Mouse (Mus musculus): ENCODE measurements around the gene Draxin. TPM values are rescaled to one million over a fixed set of nuclear protein-coding genes. Genes with fewer than 3 reads are reported as not detected.

Gene Draxin
- total RNA-seq, 2 experiments from 2014 or later: 0.07 to 0.08 TPM

DNA sequence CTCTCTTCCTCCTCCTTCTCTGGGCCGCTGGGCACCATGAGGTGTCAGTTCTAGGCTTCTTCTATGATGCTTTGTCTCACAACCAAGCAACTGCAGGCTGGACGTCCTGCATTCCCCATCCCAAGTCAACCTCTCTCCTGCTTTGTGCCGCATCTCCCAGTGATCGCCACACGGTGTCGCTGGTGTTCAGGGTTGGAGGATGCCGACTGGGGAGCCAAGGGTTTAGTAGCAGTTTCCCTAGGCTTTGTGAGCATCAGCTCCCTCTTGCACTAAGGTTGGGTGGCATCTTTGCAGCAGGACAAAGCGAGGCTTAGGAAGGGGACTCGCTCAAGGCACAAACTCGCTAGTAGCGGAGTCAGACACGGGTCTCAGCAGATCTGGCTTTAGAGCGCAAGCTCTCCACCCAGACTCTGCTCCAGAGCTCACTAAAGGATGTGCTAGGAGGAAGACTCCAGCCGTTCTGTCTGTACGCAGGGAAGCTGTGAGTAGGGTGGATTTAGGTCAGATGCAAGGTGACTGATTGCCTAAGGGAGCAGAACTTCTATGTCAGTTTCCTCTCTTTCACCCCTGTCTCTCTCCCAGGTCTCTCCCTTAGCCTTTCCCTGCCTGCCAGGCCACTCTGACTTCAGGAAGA lies 15.6 kb downstream of the Draxin start:
- DNase-seq: peak; percentile 81 to 95

DNA sequence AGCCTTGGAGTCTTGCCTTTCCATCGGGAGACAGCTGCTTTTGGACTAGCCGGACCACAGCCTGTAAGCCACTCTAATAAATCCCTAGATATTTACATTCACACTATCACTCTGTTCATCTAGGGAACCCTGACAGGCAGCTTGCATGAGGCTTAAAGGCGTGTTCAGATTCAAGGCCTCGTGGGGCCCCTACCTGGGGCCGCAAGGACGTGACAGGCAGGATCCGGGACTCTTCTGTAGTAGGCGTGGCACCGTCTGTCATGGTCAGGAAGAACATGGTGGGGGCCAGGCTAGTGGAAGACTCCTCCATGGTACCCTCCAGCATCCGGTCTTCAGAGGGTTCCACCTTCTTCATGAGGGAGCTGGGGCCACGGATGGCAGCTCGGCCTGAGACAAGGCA lies 18.0 kb downstream of the Draxin start:
- DNase-seq: no peak

DNA sequence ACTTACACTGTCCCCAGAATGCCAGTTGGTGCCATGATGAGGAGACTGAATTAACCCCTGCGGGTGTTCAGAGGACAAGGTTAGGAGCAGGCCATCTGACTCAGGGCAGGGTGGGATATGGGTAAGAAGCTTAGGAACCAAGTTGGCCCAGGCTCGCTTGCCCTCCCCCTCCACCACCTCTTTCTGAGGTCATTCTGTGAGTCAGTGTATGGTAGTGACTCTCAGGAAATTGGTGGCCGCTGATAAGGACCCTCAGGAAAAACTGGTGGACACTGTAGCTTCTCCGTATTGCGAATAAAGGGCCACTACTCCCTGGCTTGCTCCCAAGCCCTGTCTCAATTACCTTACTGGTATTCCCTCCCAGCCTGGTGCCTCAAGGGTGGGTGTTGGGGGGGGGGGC lies 21.3 kb downstream of the Draxin start:
- no peak for DNase-seq

DNA sequence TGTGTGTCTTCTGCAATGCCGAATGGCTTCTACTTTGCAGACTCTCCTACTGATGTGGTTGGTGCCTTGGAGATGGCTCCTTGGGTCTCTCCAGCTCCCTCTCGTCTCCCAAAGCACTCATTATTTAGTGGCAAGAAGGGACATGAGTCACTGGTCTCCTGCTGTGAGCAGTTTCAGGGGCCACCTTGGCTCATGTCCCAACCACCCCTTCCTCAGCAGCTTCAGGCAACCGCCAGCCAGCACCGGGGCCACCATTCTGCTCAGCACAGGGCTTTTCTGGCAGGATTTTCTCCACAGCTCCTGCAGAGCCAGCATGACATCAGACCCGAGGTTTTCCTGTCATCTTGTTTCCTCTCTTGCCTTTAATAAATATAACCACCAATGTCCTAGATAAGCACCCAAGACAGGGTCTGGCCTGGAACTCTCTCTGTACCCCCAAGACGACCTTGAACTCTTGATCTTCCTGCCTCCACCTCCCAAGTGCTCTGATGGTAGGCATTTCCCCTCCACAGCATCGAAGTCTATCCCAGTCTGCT lies 21.9 kb downstream of the Draxin start:
- no peak for DNase-seq

DNA sequence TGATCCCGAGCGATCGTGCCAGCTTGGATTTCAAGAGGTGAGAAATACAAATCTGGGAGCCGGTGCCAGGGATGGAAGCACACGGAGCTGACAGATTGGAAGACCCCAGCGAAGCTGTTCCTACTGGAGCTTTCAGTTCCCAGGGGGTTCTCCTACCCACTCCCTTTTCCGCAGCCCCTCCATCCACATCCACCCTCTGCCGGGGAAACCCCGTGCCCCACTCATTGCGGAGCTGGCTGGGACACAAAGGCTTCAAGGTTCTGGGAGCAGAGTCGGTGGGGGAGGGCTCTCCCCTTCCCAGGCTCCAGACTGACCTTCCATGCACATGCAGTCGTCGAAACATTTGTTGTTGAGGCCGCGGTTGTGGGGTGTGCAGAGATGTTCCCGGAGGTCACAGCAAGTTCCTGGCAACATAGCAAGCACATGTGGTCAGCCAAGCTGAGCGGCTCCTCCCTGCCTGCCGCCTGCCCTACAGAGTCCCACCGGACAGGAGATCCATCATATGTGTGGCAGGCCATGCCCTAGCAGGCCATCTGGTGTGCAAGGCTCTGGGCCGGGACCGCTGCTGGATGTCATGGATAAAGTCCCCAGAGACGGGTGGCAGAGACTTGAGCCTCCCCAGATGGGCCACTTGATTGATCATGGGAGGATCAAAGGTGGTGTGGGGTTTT lies 22.7 kb downstream of the Draxin start:
- DNase-seq: peak; percentile 15 to 30

DNA sequence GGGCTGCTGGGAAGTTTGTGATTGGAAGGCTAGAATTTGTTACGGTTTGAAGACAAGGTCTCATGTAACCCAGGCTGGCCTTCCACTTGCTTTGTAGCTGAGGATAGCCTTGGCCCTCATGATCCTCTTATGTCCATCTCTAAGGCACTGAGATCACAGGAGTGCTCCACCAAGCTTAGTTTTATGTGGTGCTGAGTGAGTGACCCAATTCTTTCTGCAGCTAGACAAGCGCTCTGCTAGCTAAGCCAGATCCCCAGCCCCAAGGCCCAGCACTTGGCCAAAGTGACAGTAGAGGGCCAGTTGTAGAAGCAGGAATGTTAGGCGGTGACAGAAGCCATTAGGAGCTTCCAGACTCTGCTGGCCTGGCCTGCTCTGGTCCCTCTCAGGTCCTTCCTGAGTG lies 26.4 kb downstream of the Draxin start:
- no peak for DNase-seq

DNA sequence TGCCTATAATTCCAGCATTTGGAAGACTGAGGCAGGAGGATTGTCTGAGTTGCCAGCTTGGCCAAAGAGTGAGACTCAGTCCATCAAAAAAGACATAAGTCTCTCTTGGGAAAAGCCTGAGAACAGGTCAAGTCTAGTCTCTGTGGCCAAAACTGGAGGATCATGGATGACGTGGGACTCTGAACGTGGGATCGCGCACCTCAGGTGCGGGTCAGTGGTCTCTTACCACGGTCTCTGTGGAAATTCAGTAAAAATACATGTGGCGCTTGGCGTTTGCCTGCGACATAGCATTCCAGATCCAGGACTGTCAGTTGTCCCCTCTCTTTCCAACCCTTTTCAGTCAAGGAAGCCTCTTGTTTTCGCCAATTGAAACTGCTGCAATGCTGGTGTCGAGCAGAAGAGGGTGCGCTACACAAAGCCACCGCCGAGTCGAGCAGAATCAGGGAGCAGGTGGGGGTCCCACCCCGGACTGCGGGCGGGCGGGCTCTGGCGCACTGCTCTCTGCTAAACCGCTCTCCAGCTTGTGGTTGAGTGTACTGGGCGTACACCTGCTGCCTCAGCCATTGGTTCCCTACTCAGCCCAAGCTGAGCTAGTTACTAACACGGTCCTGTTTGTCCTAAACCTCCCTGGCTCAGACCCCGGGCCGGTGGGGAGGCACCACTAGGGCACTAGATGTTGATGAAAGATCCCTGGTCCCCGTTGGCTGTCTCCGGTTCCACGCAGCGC lies 28.5 kb downstream of the Draxin start:
- DNase-seq: peak; percentile 56 to 78

DNA sequence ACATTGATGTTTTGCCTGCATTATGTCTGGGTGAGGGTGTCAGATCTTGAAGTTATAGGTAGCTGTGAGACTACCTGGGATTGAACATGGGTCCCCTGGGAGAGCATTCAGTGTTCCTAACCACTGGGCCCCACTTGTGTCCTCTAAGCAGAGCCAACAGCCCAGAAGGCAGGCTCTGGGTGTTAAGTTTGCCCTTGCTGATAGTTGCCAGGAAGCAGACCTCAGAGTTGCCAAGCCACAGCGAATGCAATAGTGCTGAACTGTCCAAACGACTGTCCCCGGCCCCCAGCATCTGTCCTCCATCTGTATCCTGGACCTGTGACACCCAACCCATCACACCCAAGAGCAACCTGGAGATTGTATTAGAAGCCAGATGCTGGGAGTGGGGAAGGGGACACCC lies 31.8 kb downstream of the Draxin start:
- no peak for DNase-seq

DNA sequence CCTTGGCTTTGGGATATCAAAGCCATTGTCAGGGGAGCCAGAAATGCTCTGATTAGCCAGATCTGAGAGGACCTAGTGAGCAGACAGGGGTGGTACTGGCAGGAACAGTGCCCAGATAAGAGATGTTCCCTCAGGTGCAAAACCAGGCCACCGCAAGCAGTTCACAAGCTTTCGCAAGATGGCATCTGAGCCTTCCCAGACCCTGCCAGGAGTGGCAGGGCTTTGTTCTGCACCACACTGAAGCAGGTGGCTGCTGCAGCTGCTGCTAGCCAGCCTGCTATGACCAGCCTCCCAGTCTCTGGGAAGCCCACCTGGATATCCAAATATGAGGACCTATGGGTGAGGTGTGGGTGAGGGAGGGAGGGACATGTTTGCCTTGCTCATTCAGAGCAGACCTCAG lies 32.6 kb downstream of the Draxin start:
- no peak for DNase-seq

DNA sequence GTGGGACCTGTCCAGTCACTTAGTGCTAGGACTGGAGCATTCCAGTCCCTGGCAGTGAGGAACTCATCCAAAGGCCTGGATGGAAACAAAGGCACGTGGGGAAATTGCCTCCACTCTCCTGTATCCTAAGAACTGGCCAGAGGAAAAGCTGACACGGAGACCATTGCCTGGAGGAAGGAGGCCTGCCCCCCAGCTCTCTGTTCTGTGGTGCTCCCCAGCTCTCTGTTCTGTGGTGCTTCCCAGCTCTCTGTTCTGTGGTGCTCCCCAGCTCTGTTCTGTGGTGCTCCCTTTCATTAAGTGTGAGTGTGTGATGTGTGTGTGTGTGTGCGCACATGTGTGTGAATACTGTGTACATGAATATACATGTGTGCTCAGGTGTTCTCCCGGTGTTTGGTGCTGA lies 35.4 kb downstream of the Draxin start:
- DNase-seq: no peak

DNA sequence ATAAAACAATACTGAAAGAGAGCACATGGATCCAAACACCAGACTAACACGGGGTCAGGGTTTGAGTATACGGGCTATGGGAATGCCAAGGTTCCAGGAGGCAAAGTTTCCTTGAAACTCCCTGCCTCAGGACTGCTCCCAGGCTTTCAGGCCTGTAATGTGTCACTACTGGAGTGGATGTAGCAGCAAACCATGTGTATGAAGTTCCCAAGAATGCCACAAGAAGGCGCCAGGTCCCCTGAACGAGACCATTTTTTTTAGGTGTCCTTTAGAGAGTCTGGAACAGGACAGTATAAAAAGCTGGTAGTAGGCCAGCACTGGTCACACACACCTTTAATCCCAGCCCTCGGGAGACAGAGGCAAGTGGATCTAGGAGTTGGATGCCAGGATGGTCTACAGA lies 36.3 kb downstream of the Draxin start:
- DNase-seq: no peak

DNA sequence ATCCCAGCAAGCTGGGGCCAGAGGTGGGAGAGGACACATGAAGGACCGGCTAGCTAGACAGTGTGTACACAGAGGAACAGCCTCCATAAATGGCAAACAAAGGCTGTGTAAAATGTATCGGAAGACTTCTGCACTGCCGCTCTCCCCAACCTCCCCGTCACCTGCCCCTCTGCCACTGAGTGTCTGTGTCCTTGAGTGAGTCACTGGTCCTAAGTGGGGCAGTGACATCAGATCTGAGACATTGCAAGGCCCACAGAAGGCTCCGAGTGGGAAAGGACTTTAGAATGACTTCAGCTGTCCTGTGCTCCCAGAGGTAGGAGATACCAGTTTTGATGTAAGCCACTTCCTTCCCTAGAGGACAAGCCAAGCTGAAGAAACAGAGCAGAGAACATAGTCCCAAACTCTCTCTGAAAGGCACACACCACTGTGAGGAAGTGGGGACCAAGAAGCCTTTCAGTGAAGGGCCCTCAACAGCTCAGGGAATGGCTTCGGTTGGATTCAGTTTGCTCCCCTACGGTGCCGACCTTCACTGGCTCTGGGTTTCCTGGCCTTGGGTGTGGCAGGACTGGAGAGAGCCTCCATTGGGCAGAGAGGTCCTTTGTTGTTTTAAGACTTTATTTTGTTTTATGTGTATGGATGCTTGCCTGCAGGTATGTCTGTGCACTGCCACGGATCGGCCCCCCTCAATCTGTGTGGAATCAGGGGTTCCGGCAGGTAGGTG lies 37.8 kb downstream of the Draxin start:
- no peak for DNase-seq

DNA sequence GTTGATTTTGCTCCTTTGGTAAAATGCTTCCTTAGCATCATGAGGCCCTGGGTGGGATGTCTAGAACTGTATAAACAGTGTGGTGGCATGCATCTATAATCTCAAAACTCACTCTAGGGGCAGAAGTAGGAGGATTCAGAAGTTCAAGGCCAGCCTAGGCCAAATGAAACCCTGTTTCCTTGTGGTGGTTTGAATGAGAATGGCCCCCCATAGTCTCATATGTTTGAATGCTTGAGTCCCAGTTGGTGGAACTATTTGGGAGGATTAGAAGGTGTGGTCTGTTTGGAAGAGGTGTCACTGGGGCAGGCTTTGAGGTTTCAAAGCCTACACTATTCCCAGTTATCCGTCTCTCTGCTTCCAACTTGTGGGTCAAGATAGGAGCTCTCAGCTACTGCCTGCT lies 39.3 kb downstream of the Draxin start:
- no peak for DNase-seq

DNA sequence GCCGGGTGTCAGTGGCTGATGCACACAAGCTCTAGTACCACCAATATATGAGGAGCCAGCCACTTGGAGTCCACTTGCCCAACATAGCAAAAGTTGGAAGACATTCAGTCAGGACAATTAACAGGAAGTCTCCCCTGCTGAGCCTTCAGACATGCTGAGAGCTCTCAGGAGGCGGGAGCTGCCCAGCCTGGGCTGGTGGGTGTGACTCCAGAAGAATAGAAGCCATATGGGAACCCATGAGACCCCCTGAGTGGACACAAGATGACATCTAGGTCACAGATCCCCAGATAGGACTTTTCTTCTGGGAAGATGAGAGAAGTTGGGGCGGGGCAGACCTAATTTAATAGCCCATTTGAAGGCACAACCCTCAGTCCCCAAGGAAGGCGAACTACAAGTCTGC lies 41.3 kb downstream of the Draxin start:
- DNase-seq: no peak

DNA sequence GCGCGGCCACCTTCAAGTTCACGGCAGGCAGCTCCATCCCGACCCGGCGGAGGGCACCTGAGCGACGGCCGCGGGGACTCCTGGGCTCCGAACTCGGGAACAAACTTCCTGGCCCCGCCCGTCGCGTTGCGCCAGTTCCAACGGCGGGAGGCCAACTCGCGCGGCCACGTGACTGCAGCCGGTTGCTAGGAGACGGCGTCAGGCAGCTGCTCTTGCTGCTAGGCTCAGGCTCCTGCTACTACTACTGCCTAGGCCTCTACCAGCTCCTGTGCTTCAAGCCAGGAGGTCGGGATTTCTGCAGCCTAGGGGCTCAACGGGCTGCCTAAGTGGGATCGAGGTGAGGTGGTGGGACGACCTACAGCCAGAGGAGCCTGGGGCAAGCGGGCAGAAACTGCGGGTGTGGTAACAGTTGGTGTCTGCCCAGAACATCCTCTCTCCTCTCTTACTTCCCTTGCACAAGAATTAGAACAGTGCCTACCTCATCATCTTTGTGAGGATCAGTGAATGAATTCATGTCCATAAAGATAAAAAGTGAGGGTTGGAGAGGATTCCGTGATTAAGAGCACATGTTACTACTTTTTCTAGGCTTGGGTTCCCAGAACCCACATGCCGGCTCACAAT lies 42.5 kb downstream of the Draxin start, which contains the start of gene Agtrap:
Gene Agtrap (minus strand): TSS at position 125 of the 621 bp plus-strand sequence.
- DNase-seq: peak; percentile 98

DNA sequence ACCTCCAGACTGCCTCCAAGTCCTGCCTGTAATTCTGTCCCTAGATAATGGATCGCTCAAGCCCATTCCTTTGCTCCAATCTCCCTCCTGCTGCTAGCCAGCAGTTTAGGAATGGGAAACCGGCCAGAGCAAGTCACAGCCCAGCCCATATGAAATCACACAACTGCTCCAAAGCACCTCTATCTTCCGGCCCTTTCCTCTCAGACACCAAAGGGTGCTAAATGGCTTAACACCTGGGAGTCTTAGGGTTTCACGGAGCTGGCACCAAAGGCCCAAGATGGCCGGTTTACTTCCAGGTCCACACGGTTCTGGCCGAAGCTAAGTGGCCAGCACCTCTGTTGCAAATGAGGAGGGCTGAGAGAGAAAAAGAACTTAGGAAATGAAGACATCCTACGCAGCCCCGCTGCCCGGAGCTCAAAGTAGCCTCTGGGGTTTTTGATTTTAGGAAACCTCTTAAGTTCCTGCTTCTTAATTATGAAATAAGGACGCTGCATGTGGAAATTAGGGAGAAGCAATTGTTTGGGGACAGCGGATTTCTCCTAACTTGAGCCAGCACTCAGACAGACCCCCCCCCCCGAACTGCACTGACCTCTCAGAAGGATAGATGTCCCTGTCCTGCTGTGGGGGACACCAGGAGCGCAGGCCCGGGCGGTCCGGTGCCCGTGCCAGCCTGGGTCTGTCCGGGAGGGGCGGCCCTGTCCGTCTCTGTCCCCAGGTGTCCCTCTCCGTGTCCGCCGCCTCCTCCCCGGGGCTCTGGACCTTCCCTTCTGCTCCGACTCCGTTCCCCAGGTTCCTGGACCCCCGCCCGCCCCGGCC lies 43.2 kb downstream of the Draxin start:
- peak; percentile 80 to 83 for DNase-seq

DNA sequence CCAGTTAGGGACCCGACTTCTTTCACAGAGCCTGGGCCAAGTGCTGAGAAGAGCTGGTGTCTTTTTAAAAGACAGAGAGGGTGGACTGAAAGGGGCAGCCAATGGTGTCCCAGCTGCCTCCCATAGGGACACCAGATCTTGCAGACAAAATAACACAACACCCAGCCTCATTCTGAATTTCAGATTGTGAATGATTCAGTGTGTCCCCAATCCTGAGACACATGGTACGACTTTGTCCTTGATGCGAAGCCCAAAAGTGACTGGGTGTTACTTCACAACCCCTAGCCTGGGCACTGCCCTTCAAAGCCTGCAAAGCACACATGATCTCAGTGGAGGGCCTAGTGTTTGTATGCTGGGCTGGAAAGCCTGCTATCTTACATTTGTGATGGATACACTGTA lies 44.6 kb downstream of the Draxin start:
- DNase-seq: peak; percentile 41 to 45

DNA sequence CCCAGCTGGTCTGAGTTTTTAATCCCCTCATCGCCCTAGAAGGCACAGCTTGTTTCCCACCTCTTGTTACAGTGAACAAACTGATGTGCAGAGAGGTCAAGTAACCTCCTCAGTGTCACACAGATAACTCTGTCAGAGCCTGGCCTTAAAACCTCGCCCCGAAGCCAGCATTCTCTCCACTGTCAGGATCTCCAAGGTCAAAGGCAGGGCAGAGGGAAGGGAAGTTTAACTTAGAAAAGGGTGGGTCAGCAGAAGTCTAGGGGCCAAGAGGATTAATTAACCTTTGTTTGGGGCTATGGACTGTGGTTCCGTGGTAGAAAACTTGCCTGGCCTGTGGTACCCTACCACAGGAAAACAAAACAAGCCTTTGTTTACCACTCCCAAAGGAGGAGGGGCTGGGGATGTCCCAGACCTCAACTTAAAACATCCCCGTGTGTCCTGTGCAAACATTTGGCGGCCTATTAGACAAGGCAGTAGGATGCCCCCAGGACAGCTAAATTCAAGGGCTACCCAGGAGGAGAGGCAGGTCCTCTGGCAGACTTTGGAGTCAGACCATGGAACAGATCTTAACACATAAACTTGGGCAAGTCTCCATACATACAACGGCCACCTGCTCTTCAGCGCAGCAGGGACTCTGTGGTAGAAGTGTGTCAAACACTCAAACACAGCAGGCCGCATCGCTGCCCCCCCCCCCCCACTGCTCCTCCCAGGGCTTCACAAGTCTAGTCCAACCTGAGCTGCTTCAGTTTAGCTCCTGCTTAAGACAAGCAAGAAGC lies 45.2 kb downstream of the Draxin start:
- peak; percentile 44 to 46 for DNase-seq

DNA sequence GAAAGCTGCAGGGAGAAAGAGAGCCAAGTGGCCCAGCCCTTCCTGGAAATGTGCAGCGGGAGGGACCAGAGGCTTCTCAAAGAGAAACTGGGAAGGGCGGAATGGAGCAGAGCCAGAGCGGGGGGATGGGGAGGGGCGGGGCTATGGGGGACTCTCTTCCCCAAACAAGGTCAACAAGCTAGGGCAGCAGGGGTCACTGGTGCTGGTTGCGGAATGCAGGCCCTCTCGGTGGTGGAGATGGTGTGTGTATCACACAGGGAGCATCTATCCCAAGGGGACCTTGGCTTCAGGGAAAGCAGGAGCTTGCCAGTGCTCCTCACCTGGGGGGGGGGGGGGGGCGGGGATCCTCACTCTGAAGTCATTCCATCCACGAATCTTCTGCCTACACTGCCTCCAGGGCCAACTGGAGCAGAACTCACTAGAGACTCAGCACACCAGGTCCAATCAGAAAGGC lies 46.2 kb downstream of the Draxin start:
- peak; percentile 68 to 85 for DNase-seq

All from heart, adult 18-20 months (tissue).